Mouse (Mus musculus) gastrocnemius, adult 18-20 months (tissue): ENCODE data around the gene Fbxw4. TPM values are rescaled to one million over a fixed set of nuclear protein-coding genes. Genes with fewer than 3 reads are reported as not detected.
"Not testable (repeated sequence)": the region's sequence is repeated elsewhere in the genome, so short reads cannot be mapped to it uniquely, and the experiment has no call there.

Experiments
- DNase-seq: peaks from one replicate; pipeline ENCODE4 v3.0.0; 2021; ENCODE audit warnings: low spot score
- total RNA-seq, 2 experiments: library from RNA; stranded (reverse); gene quantifications; 2 replicates each; pipeline ENCODE4 v1.2.3; 2021

The Fbxw4 gene
- total RNA-seq, 2 experiments from 2014 or later, result 29.5 to 33.3 TPM

GRCm38 (mm10) chr19:45656810-45657595, 3.1 kb downstream of the Fbxw4 start:
- no peak for DNase-seq

- no peak for DNase-seq
These were observed 4.2 kb downstream of the Fbxw4 start for GRCm38 (mm10) chr19:45655870-45656269.

- no peak for DNase-seq
These were observed 6.1 kb downstream of the Fbxw4 start for GRCm38 (mm10) chr19:45653986-45654385.

GRCm38 (mm10) chr19:45652286-45652988, 7.7 kb downstream of the Fbxw4 start:
- peak; percentile 79 for DNase-seq

- DNase-seq, result no peak
These were observed 8.6 kb downstream of the Fbxw4 start for GRCm38 (mm10) chr19:45651524-45651923.

DNA sequence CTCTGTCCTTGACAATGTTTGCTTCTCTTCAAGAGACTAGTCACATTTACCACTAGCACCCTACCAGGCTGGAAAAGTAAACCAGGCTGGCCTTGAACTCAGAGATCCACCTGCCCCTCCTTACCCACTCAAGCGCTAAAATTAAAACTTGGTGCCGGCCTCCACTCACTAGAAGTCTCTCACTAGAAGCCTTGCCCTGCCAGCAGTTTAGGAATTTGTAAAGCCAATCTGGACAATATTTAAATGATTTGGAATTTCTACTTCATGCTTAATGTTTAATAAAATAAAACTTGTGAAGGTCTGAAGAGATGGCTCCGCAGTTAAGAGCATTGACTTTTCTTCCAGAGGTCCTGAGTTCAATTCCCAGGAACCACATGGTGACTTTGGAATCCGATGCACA, 10.3 kb downstream of the Fbxw4 start:
- no peak for DNase-seq

DNA sequence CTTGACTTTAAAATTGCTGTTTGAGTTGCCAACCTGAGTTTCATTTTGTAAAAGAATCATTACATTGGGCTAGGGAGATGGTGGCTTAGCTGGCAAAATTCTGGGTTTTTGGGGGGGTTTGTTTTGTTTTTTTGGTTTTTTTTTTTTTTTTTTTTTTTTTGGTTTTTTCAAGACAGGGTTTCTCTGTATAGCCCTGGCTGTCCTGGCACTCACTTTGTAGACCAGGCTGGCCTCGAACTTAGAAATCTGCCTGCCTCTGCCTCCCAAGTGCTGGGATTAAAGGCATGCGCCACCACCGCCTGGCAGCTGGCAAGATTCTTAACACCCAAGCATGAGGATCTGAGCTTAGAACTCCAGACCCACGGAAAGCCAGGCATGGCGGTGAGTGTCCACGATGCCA, 11.6 kb downstream of the Fbxw4 start:
- DNase-seq, result not testable (repeated sequence)

- DNase-seq, result no peak
These were observed 13.2 kb downstream of the Fbxw4 start for GRCm38 (mm10) chr19:45646866-45647265.

GRCm38 (mm10) chr19:45640691-45641090, 19.4 kb downstream of the Fbxw4 start:
- DNase-seq, result no peak

DNA sequence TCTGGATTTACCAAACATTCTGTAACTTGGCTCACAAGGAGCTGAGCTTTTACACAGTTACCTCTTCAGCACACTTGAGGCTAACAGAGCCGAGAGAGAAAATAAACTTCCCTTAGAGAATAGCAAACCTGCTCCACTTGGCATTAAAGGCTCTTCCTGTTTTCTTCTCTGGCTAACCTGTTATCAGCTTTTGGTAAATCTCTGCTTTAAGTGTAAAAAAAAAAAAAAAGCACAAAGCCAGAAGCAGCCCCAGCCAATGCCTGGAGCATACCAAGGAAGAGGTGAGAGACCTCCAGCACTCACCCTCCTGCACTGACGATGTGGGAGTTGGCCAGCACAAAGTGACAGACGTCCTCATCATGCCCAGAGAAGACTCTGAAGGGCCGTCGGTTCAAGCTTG, 24.2 kb downstream of the Fbxw4 start:
- no peak for DNase-seq

GRCm38 (mm10) chr19:45631584-45631983, 28.5 kb downstream of the Fbxw4 start:
- no peak for DNase-seq

GRCm38 (mm10) chr19:45630953-45631352, 29.2 kb downstream of the Fbxw4 start:
- DNase-seq, result no peak

GRCm38 (mm10) chr19:45629219-45629618, 30.9 kb downstream of the Fbxw4 start:
- no peak for DNase-seq

GRCm38 (mm10) chr19:45628649-45629048, 31.5 kb downstream of the Fbxw4 start:
- DNase-seq, result no peak

- no peak for DNase-seq
These were observed 33.1 kb downstream of the Fbxw4 start for GRCm38 (mm10) chr19:45627036-45627435.

DNA sequence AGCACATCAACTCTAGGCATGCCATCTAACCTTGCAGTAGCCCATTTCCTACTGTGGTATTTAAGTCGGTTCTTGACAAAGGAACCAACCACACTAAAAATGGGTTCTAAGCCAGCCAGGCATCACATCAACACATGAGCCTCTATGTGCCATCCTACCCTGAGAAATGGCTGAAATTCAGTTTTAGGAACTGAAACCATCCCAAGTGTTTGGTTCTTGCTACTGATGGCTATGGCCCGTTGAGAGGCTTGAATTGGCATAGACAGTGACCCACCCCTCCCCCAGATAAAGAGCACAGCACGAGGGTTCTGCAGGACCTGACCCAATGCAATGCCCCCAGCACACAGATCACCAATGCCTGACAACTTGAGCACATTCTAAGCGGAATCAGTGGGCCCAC, 36.4 kb downstream of the Fbxw4 start:
- no peak for DNase-seq

DNA sequence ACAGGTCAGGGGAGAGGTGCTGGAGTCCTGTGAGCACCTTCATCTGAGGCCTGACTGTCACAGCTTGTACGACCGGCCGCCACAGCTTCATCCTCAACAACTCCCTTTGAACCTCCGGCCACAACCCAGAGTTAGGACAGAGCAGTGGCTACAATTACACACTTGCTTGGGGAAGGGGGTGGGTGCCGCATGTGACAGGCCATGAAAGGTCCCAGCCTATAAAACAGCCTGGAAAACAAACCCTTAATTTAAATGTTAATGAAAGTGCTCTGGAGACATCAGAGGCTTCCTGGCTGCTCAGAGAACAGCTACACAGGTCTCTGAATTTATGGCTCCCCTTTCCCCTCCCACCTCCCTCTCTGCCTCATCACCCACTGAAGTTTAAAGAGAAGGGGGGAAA, 38.0 kb downstream of the Fbxw4 start:
- DNase-seq, result no peak

- no peak for DNase-seq
These were observed 39.1 kb downstream of the Fbxw4 start for GRCm38 (mm10) chr19:45621061-45621460.

GRCm38 (mm10) chr19:45619744-45620501, 40.2 kb downstream of the Fbxw4 start:
- no peak for DNase-seq

GRCm38 (mm10) chr19:45618184-45618583, 41.9 kb downstream of the Fbxw4 start:
- no peak for DNase-seq

DNA sequence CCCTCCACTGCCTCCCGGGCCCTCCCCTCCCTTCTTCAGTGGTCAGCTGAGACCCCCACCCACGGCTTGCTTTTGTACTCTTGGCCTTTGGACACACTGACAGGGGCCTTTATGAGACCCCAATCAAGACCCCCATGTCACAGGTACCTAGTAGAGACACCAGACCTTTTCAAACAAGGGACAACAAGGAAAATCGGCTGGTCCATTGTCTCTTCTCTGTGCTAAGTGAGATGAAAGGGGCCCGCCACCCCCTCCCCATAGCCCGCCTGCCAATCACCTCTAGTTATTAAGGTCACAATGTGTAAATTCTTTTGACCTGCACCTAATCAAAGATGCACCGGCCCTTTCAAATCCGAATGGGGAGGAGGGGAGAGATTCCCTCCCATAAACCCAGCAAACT, 43.4 kb downstream of the Fbxw4 start:
- no peak for DNase-seq

GRCm38 (mm10) chr19:45616214-45616518, 43.9 kb downstream of the Fbxw4 start:
- no peak for DNase-seq
